Mouse (Mus musculus) heart, postnatal 10 days (tissue): Measurements from ENCODE around the gene Gna11. TPM values are rescaled to one million over a fixed set of nuclear protein-coding genes. Genes with fewer than 3 reads are reported as not detected.
A peak's percentile ranks its signal among the peaks of the same experiment; 100 is the strongest.

Source experiments
- DNase-seq, 2 experiments: peaks; one replicate each; pipeline ENCODE4 v3.0.0; 2021
- intact Hi-C: fragments of 180-260 bp; cut with DNase I; formaldehyde crosslinking; loops from one replicate; pipeline ENCODE4 v1.15.1; 2025
- total RNA-seq, 2 experiments: library from RNA; stranded (reverse); gene quantifications; 2 replicates each; pipeline ENCODE4 v1.2.3; 2021

The Gna11 gene
- total RNA-seq, 2 experiments from 2014 or later: 59.2 to 60.6 TPM

GRCm38 (mm10) chr10:81568381-81569191 lies 23.6 kb upstream of the Gna11 start:
- intact Hi-C loops: no loop called here
- peak; percentile 61 to 70 for DNase-seq

GRCm38 (mm10) chr10:81565257-81566228 lies 20.6 kb upstream of the Gna11 start:
- intact Hi-C loops: no loop called here
- no peak for DNase-seq

GRCm38 (mm10) chr10:81564734-81565133 lies 19.7 kb upstream of the Gna11 start:
- intact Hi-C loops: no loop called here
- DNase-seq: peak; percentile 50 to 66

- peak; percentile 80 to 82 for DNase-seq
- intact Hi-C loops: no loop called here
Observed at GRCm38 (mm10) chr10:81564216-81564615, 19.2 kb upstream of the Gna11 start.

- peak in 1 of 2 experiments; percentile 37 for DNase-seq
- intact Hi-C loops: no loop called here
Observed at GRCm38 (mm10) chr10:81563481-81563880, 18.5 kb upstream of the Gna11 start.

GRCm38 (mm10) chr10:81562411-81562810 lies 17.4 kb upstream of the Gna11 start:
- intact Hi-C loops: no loop called here
- no peak for DNase-seq

GRCm38 (mm10) chr10:81560719-81561459 lies 15.9 kb upstream of the Gna11 start:
- peak; percentile 55 for DNase-seq
- intact Hi-C loops: no loop called here

- peak; percentile 86 for DNase-seq
- intact Hi-C loops: loop anchor here (10.0 kb wide), 1 partner anchor 45 kb away; the partner anchor contains the start of genes BC025920 and Tle6
Observed at GRCm38 (mm10) chr10:81559627-81560539, 14.9 kb upstream of the Gna11 start.

- intact Hi-C loops: loop anchor here (10.0 kb wide), 1 partner anchor 46 kb away; the partner anchor contains the start of genes BC025920 and Tle6
- peak; percentile 83 to 84 for DNase-seq
Observed at GRCm38 (mm10) chr10:81559163-81559626, 14.2 kb upstream of the Gna11 start, which contains the start of gene Aes. Gene Aes, plus strand, starts transcription at chr10:81559488.

GRCm38 (mm10) chr10:81557491-81557890 lies 12.5 kb upstream of the Gna11 start:
- no peak for DNase-seq
- intact Hi-C loops: loop anchor here (10.0 kb wide), 1 partner anchor 47 kb away; the partner anchor contains the start of genes BC025920 and Tle6

GRCm38 (mm10) chr10:81556282-81556681 lies 11.3 kb upstream of the Gna11 start:
- intact Hi-C loops: loop anchor here (10.0 kb wide), 1 partner anchor 49 kb away; the partner anchor contains the start of genes BC025920 and Tle6

GRCm38 (mm10) chr10:81553807-81554755 lies 9.1 kb upstream of the Gna11 start:
- intact Hi-C loops: loop anchor here (10.0 kb wide), 1 partner anchor 51 kb away; the partner anchor contains the start of genes BC025920 and Tle6
- no peak for DNase-seq

More at GRCm38 (mm10) chr10:81556282-81556681, 11.3 kb upstream of the Gna11 start:
- DNase-seq: no peak

- DNase-seq: peak in 1 of 2 experiments; percentile 49
- intact Hi-C loops: loop anchor here (10.0 kb wide), 1 partner anchor 52 kb away; the partner anchor contains the start of genes BC025920 and Tle6
Observed at GRCm38 (mm10) chr10:81553232-81553631, 8.2 kb upstream of the Gna11 start.

- intact Hi-C loops: loop anchor here (1.0 to 10.0 kb wide), 3 partner anchors 33 to 53 kb away; partner anchors contain the start of genes BC025920 and Tle6
- peak; percentile 90 to 93 for DNase-seq
Observed at GRCm38 (mm10) chr10:81551597-81552102, 6.7 kb upstream of the Gna11 start.

GRCm38 (mm10) chr10:81550257-81550656 lies 5.3 kb upstream of the Gna11 start:
- intact Hi-C loops: loop anchor here (2.0 to 10.0 kb wide), 2 partner anchors 31 to 55 kb away; partner anchors contain the start of genes BC025920 and Tle6
- DNase-seq: peak; percentile 65 to 78

- no peak for DNase-seq
- intact Hi-C loops: no loop called here
Observed at GRCm38 (mm10) chr10:81548944-81549343, 4.0 kb upstream of the Gna11 start.
